In the genomic region with DNA sequence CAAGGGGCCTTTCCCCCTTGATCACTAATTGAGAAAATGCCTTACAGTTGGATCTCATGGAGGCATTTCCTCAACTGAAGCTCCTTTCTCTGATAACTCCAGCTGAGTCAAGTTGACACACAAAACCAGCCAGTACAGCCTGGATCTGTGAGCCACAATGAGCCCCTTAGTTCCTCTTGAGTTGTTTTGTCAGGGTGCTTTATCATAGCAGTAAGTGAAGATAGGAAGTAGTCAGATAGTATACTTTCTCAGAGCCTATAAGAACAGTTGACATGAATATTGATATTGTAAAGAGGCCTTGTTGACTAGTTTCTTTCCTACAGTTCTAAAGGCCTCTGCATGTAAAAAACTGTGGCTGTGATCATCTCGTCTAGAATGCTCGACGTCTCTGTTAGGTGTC, we compare ENCODE assay signal across 16 mouse cellular contexts.
"Had no signal": no experiment of that assay in that cellular context is flagged by ENCODE, and none has a peak within 500 bp of the region (broad histone marks: within the 10 kb centered on the region; RNA-seq: fewer than 3 reads in every experiment).

No protein-coding gene starts in this region.

- H3K27me3 ChIP-seq: neural tube, embryonic 12.5 days; neural tube, embryonic 13.5 days; neural tube, embryonic 15.5 days; stomach, embryonic 15.5 days had no signal

- H3K4me1 ChIP-seq: neural tube, embryonic 12.5 days; neural tube, embryonic 13.5 days; neural tube, embryonic 15.5 days; stomach, embryonic 15.5 days had no signal

- H3K36me3 ChIP-seq: stomach, embryonic 15.5 days had no signal

- H3K9me3 ChIP-seq: neural tube, embryonic 12.5 days; neural tube, embryonic 13.5 days; neural tube, embryonic 15.5 days; stomach, embryonic 15.5 days had no signal

- H3K9ac ChIP-seq: neural tube, embryonic 12.5 days; neural tube, embryonic 13.5 days; neural tube, embryonic 15.5 days; stomach, embryonic 15.5 days had no signal

- H3K27ac ChIP-seq: neural tube, embryonic 12.5 days; neural tube, embryonic 13.5 days; neural tube, embryonic 15.5 days; stomach, embryonic 15.5 days; stomach, postnatal 0 days had no signal

- DNase-seq: retina, postnatal 1 day; right cerebral cortex, adult 18-20 months; right cerebral cortex, postnatal 14 days; right cerebral cortex, postnatal 25 days; right cerebral cortex, postnatal 4 days; spleen, adult 18-20 months; thymus, adult 18-20 months; thymus, postnatal 14 days; thymus, postnatal 25 days; thymus, postnatal 36 days; thymus, postnatal 4 days had no signal

- H3K4me3 ChIP-seq: neural tube, embryonic 12.5 days; neural tube, embryonic 13.5 days; neural tube, embryonic 15.5 days; stomach, embryonic 15.5 days had no signal
